Mouse (Mus musculus) bone marrow, adult 2 months (tissue): ENCODE data around the gene Stk4. TPM values are rescaled to one million over a fixed set of nuclear protein-coding genes. Genes with fewer than 3 reads are reported as not detected.

Source experiments
- H3K27ac ChIP-seq: fragments of 200-500 bp; 2 replicates; pipeline ENCODE4 v1.5.1; 2012; ENCODE audit warnings: low read depth, mild to moderate bottlenecking, control low read depth, inconsistent platforms, low read length; ENCODE audit not compliant: control insufficient read depth, poor library complexity, insufficient read depth
- H3K4me1 ChIP-seq: fragments of 200-500 bp; 2 replicates; pipeline ENCODE4 v1.6.1; 2011; ENCODE audit warnings: low read length; ENCODE audit not compliant: control insufficient read depth, insufficient read depth
- H3K4me3 ChIP-seq: fragments of 200-500 bp; replicated peaks from 2 replicates; pipeline ENCODE3; 2011; ENCODE audit warnings: mild to moderate bottlenecking, low read depth, low read length, control low read depth; ENCODE audit not compliant: control insufficient read depth
- CTCF ChIP-seq: fragments of 200-500 bp; IDR thresholded peaks from 2 replicates; pipeline ENCODE4 v1.5.1; 2011; ENCODE audit warnings: low read length, control low read depth; ENCODE audit not compliant: control insufficient read depth, insufficient read depth
- POLR2A ChIP-seq: fragments of 200-500 bp; IDR thresholded peaks from 2 replicates; pipeline ENCODE4 v1.6.1; 2011; ENCODE audit warnings: low read depth, mild to moderate bottlenecking, control low read depth, low read length, borderline replicate concordance; ENCODE audit not compliant: control insufficient read depth
- WGBS: fragments of 180-500 bp; shearing (Covaris S2); methylation state at CpG from one replicate; pipeline ENCODE4 v1.1.7; 2018; 5-methylcytosine and 5-hydroxymethylcytosine counted together
- polyA plus RNA-seq: library from polyadenylated mRNA; stranded (reverse); fragments of >200 nt; gene quantifications from 2 replicates; pipeline ENCODE4 v1.2.4, GENCODE M21; 2011; ENCODE audit warnings: low replicate concordance; ENCODE audit not compliant: missing spikeins, insufficient read depth, insufficient read length

The Stk4 gene
- polyA plus RNA-seq, 1 experiment = 28.7 TPM

- 70% methylated on average over 4 of the region's 4 CpGs for WGBS
- no peak overlapping the region for H3K4me3 ChIP-seq
- H3K4me1 ChIP-seq = no peaks in the 10 kb centered on the region
- TF ChIP-seq CTCF (no peak), POLR2A (no peak)
- H3K27ac ChIP-seq = no peak overlapping the region
These were observed 110.6 kb downstream of the Stk4 start for GRCm38 (mm10) chr2:164180770-164181169.

- 76% methylated on average over 7 of the region's 7 CpGs for WGBS
- no peak for TF ChIP-seq CTCF
- no peak for TF ChIP-seq POLR2A
- Histone ChIP-seq H3K27ac (no peak within 1 kb of the TSS), H3K4me3 (no peak within 1 kb of the TSS), H3K4me1 (no peaks in the 10 kb centered on the region)
These were observed 112.7 kb downstream of the Stk4 start, which contains the start of gene Wfdc5 for GRCm38 (mm10) chr2:164182692-164183255. Gene Wfdc5 (minus strand): TSS chr2:164182742.

DNA sequence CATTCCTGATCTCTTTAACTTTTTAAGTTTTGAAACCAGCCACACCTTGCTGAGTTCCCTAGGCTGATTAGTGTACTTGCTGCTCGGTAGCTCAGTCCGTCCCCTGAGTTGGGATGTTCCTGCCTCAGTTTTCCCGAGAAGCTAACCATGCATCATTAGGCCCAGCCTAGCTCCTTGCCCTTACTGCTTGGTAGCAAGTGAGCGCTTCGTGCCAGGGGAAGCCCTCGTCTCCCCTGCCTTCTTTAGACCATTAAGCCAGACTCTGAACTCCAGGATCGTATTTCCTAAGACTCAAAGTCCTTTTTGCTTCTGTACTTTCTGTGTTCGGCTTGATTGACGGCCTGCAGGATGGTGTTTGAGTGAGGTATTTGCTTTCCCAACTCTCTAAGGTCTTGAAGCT, 113.2 kb downstream of the Stk4 start:
- Histone ChIP-seq H3K4me1 (no peaks in the 10 kb centered on the region), H3K4me3 (no peak overlapping the region), H3K27ac (no peak overlapping the region)
- 86% methylated on average over 9 of the region's 9 CpGs for WGBS
- no peak for TF ChIP-seq POLR2A

- Histone ChIP-seq H3K4me1 (no peaks in the 10 kb centered on the region), H3K4me3 (no peak overlapping the region), H3K27ac (no peak overlapping the region)
- TF ChIP-seq POLR2A = no peak
- WGBS = 33% methylated on average over 9 of the region's 9 CpGs
These were observed 114.1 kb downstream of the Stk4 start for GRCm38 (mm10) chr2:164184145-164184719.

- Histone ChIP-seq H3K4me3 (no peak overlapping the region), H3K4me1 (no peaks in the 10 kb centered on the region), H3K27ac (no peak overlapping the region)
- TF ChIP-seq POLR2A (no peak), CTCF (peak; percentile 64)
- 22% methylated on average over 5 of the region's 5 CpGs for WGBS
These were observed 118.6 kb downstream of the Stk4 start for GRCm38 (mm10) chr2:164188722-164189121.

- WGBS = 77% methylated on average over 6 of the region's 6 CpGs
These were observed 120.5 kb downstream of the Stk4 start, which contains the start of gene Wfdc12 for GRCm38 (mm10) chr2:164190576-164190975. Gene Wfdc12 (minus strand): TSS chr2:164190608.

GRCm38 (mm10) chr2:164192279-164192678, 122.2 kb downstream of the Stk4 start:
- TF ChIP-seq POLR2A (no peak), CTCF (no peak)

More at GRCm38 (mm10) chr2:164190576-164190975, 120.5 kb downstream of the Stk4 start, which contains the start of gene Wfdc12:
- TF ChIP-seq CTCF (no peak), POLR2A (no peak)
- Histone ChIP-seq H3K27ac (no peak within 1 kb of the TSS), H3K4me3 (no peak within 1 kb of the TSS), H3K4me1 (no peaks in the 10 kb centered on the region)

GRCm38 (mm10) chr2:164194959-164195630, 125.0 kb downstream of the Stk4 start:
- Histone ChIP-seq H3K4me3 (no peak overlapping the region), H3K27ac (no peak overlapping the region), H3K4me1 (no peaks in the 10 kb centered on the region)
- WGBS = 68% methylated on average over 5 of the region's 5 CpGs
- TF ChIP-seq CTCF = no peak
- TF ChIP-seq POLR2A = no peak

More at GRCm38 (mm10) chr2:164192279-164192678, 122.2 kb downstream of the Stk4 start:
- Histone ChIP-seq H3K27ac (no peak overlapping the region), H3K4me1 (no peaks in the 10 kb centered on the region), H3K4me3 (no peak overlapping the region)
